Mouse (Mus musculus): ENCODE measurements around the gene Zdhhc21.

Gene Zdhhc21

GRCm38 (mm10) chr4:82859131-82860125, at the start of gene Zdhhc21:
Gene Zdhhc21 (minus strand): TSS chr4:82859958.
- peak; percentile 74 to 75 for DNase-seq (ENCODE audit: low spot score in 2 of 2)

GRCm38 (mm10) chr4:82895227-82895626, 35.5 kb upstream of the Zdhhc21 start:
- DNase-seq (ENCODE audit: low spot score in 2 of 2) = no peak

- no peak for DNase-seq (ENCODE audit: low spot score in 2 of 2)
These were observed 32.5 kb upstream of the Zdhhc21 start for GRCm38 (mm10) chr4:82892247-82892646.

- no peak for DNase-seq (ENCODE audit: low spot score in 2 of 2)
These were observed 31.8 kb upstream of the Zdhhc21 start for GRCm38 (mm10) chr4:82891566-82891965.

- DNase-seq (ENCODE audit: low spot score in 2 of 2) = no peak
These were observed 31.3 kb upstream of the Zdhhc21 start for GRCm38 (mm10) chr4:82891049-82891448.

- no peak for DNase-seq (ENCODE audit: low spot score in 2 of 2)
These were observed 30.8 kb upstream of the Zdhhc21 start for GRCm38 (mm10) chr4:82890585-82890984.

GRCm38 (mm10) chr4:82886148-82886547, 26.4 kb upstream of the Zdhhc21 start:
- no peak for DNase-seq (ENCODE audit: low spot score in 2 of 2)

- no peak for DNase-seq (ENCODE audit: low spot score in 2 of 2)
These were observed 25.8 kb upstream of the Zdhhc21 start for GRCm38 (mm10) chr4:82885535-82885913.

- no peak for DNase-seq (ENCODE audit: low spot score in 2 of 2)
These were observed 25.1 kb upstream of the Zdhhc21 start, which contains the start of gene Cer1 for GRCm38 (mm10) chr4:82884636-82885534. Gene Cer1 (minus strand): TSS chr4:82885148.

- DNase-seq (ENCODE audit: low spot score in 2 of 2) = no peak
These were observed 22.7 kb upstream of the Zdhhc21 start for GRCm38 (mm10) chr4:82882500-82882899.

- DNase-seq (ENCODE audit: low spot score in 2 of 2) = no peak
These were observed 21.6 kb upstream of the Zdhhc21 start for GRCm38 (mm10) chr4:82881366-82881765.

GRCm38 (mm10) chr4:82880243-82880642, 20.5 kb upstream of the Zdhhc21 start:
- no peak for DNase-seq (ENCODE audit: low spot score in 2 of 2)

- DNase-seq (ENCODE audit: low spot score in 2 of 2) = no peak
These were observed 19.4 kb upstream of the Zdhhc21 start for GRCm38 (mm10) chr4:82879152-82879551.

GRCm38 (mm10) chr4:82876656-82877055, 16.9 kb upstream of the Zdhhc21 start:
- DNase-seq (ENCODE audit: low spot score in 2 of 2) = no peak

GRCm38 (mm10) chr4:82875532-82875931, 15.8 kb upstream of the Zdhhc21 start:
- no peak for DNase-seq (ENCODE audit: low spot score in 2 of 2)

GRCm38 (mm10) chr4:82874791-82875190, 15.0 kb upstream of the Zdhhc21 start:
- DNase-seq (ENCODE audit: low spot score in 2 of 2) = no peak

- DNase-seq (ENCODE audit: low spot score in 2 of 2) = no peak
These were observed 12.8 kb upstream of the Zdhhc21 start for GRCm38 (mm10) chr4:82872548-82872947.

GRCm38 (mm10) chr4:82872121-82872520, 12.4 kb upstream of the Zdhhc21 start:
- no peak for DNase-seq (ENCODE audit: low spot score in 2 of 2)

GRCm38 (mm10) chr4:82870931-82871330, 11.2 kb upstream of the Zdhhc21 start:
- DNase-seq (ENCODE audit: low spot score in 2 of 2) = no peak

- no peak for DNase-seq (ENCODE audit: low spot score in 2 of 2)
These were observed 8.1 kb upstream of the Zdhhc21 start for GRCm38 (mm10) chr4:82867731-82868445.

GRCm38 (mm10) chr4:82867111-82867510, 7.4 kb upstream of the Zdhhc21 start:
- DNase-seq (ENCODE audit: low spot score in 2 of 2) = no peak

All from spleen, postnatal 36 days (tissue).